Mouse (Mus musculus) cerebellum, adult 2 months (tissue): ENCODE data around the gene Stxbp5. TPM values are rescaled to one million over a fixed set of nuclear protein-coding genes. Genes with fewer than 3 reads are reported as not detected.

ENCODE experiments used
- DNase-seq, 2 experiments: peaks; one replicate each; pipeline ENCODE4 v3.0.0; 2021
- H3K27ac ChIP-seq: fragments of 200-500 bp; 2 replicates; pipeline ENCODE4 v1.5.1; 2012; ENCODE audit warnings: low read length, control low read depth, inconsistent platforms; ENCODE audit not compliant: insufficient read depth
- H3K27me3 ChIP-seq: fragments of 200-500 bp; 2 replicates; pipeline ENCODE4 v1.6.1; 2012; ENCODE audit warnings: inconsistent platforms, mild to moderate bottlenecking, low read length, moderate library complexity; ENCODE audit not compliant: control insufficient read depth, insufficient read depth
- H3K4me1 ChIP-seq: fragments of 200-500 bp; 2 replicates; pipeline ENCODE4 v1.6.1; 2011; ENCODE audit warnings: low read length; ENCODE audit not compliant: control insufficient read depth, insufficient read depth
- H3K4me3 ChIP-seq: fragments of 200-500 bp; replicated peaks from 2 replicates; pipeline ENCODE3; 2011; ENCODE audit warnings: mild to moderate bottlenecking, low read depth, low read length, control low read depth; ENCODE audit not compliant: insufficient read depth
- CTCF ChIP-seq: fragments of 200-500 bp; IDR thresholded peaks from 2 replicates; pipeline ENCODE4 v1.5.1; 2011; ENCODE audit warnings: low read depth, mild to moderate bottlenecking, control low read depth, low read length, moderate library complexity, borderline replicate concordance; ENCODE audit not compliant: insufficient read depth
- POLR2A ChIP-seq: fragments of 200-500 bp; IDR thresholded peaks from 2 replicates; pipeline ENCODE4 v1.6.1; 2011; ENCODE audit warnings: low read length, control low read depth, borderline replicate concordance; ENCODE audit not compliant: insufficient read depth
- whole genome bisulfite sequencing: fragments of 180-500 bp; shearing (Covaris S2); methylation state at CpG from one replicate; pipeline ENCODE4 v1.1.7; 2018; 5-methylcytosine and 5-hydroxymethylcytosine counted together
- polyA plus RNA-seq: library from polyadenylated mRNA; depleted of rRNA; stranded (reverse); fragments of >200 nt; gene quantifications from 2 replicates; pipeline ENCODE4 v1.2.3, GENCODE M21; 2012; rRNA removed

Gene Stxbp5
- polyA plus RNA-seq, 1 experiment = 30.9 TPM

DNA sequence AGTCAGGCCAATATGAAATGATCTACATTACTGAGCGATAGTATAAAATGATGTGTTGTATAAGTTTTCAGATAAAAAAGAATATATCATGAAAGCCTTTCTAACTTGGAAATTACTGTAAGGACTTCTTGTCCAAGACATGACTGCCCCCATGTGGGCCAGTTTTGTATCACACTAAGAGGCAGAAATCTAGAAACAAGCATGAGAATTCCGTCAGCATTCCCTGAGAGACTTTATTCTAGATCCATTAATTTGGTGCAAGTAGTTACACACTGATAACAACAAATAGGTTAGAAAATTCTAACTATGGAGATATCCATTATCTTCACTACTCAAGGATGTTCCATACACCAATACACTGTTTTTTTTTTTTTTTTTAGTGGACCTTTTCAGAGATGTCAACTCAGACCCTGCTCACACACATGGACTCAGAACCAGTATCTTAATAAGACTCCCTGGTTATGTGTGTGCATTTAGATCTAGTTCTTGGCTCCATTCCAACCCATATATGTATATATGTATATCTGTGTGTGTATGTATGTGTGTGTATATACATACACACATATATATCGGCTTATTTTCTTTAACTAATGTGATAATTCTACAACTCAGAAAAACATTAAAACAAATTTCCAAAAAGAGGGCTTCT, 145.9 kb downstream of the Stxbp5 start:
- Histone ChIP-seq H3K4me1 (no peaks in the 10 kb centered on the region), H3K27me3 (no peaks in the 10 kb centered on the region), H3K27ac (no peak overlapping the region), H3K4me3 (no peak overlapping the region)
- DNase-seq = peak; percentile 26 to 43
- TF ChIP-seq POLR2A = no peak
- peak; percentile 22; the same call in 1 of the 2 replicates for TF ChIP-seq CTCF
- WGBS = 52% methylated on average over 3 of the region's 3 CpGs

DNA sequence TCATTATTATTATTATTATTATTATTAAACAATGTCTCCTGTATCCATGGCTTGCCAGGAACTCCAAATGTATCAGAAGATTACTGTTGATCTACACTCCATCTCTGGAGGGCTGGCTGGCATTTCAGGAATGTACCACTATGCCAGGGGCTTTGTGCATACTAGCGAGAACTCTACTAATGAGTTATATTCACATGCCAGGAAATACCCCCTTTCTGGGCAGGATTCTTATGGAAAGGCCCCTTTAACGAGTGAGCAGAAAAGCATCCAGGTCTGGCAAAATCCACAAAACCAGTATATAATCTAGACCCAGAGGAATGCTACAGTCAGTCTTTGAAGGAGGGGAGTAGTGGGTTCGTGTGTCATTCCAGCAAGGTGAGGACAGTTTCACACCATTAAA, 167.0 kb downstream of the Stxbp5 start:
- TF ChIP-seq POLR2A = no peak
- no peak for TF ChIP-seq CTCF
- WGBS = 46% methylated on average over 3 of the region's 3 CpGs
- Histone ChIP-seq H3K4me1 (no peaks in the 10 kb centered on the region), H3K4me3 (no peak overlapping the region), H3K27me3 (no peaks in the 10 kb centered on the region), H3K27ac (no peak overlapping the region)
- no peak for DNase-seq

DNA sequence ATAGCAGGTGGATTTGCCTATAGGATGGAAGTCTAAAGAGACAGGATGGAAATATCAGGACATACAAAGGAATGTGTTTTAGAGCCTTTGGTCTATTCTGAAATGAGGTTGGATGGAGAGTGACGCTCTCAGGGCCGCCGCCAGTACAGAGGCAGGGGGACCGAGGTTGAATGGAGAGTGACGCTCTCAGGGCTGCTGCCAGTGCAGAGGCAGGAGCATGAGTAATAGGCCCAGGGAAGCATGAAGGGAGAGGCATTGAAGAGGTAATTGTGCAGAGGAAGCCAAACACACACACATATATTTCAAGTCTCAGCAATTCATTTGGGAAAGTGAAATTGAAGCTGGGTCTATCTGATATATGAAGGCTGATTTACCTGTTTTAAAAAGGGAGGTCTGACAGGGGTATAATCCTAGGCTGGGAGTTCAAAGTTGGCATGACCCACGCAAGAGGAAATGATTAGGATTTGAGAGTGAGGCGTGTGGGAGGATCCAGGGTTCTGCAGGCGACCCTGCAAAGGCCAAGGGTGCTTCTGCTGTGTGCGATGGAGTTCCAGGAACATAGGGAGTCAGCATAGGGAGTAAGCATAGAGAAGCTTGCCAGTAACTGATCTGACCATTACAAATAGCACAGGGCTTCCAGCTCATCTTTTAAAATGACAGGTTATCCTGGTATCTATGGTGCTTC, 168.7 kb downstream of the Stxbp5 start:
- TF ChIP-seq CTCF = no peak
- no peak for TF ChIP-seq POLR2A
- 71% methylated on average over 9 of the region's 9 CpGs for WGBS
- DNase-seq = no peak

DNA sequence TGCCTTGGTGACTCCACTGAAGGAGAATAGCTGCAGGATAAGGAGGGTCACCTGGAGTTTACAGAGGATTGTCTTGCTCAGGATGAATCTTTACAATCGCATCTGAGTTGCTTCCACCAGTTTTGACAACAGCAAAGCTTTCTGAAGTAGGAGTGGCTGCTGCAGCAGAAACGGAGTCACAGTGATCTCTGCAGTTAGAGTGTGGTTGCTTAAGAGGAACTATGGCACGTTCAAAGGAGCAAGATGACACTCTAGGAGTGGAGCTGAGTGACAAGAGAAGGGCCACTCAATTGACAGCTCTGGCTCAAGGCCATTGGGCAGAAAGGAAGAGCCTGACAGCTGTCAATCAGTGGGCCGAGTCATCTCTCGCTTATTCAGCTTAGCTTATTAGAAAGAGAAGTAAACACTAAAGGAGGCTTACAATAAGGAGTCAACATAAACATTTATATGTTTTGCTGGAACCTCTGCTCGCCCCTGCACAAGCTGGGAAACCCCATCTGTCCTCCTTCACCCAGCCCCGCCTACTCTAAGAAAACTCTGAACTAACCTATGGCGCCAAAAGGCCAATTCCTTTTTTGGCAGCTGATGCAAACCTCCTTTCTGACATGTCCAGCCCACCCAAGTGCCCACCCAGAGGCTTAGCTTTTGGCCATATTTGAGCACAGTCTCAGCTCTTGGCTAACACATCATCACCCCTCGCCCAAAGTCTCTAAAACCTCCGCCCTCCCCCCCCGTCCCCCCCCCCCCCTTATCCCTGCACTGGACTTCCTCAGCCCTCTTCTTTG, 178.2 kb downstream of the Stxbp5 start:
- Histone ChIP-seq H3K4me3 (no peak overlapping the region), H3K27me3 (no peaks in the 10 kb centered on the region), H3K27ac (no peak overlapping the region), H3K4me1 (no peaks in the 10 kb centered on the region)
- no peak for DNase-seq
- no peak for TF ChIP-seq POLR2A
- no peak for TF ChIP-seq CTCF
- WGBS = 49% methylated on average over 11 of the region's 11 CpGs

More for the DNA sequence above, 168.7 kb downstream of the Stxbp5 start:
- no peaks in the 10 kb centered on the region for H3K4me1 ChIP-seq
- no peak overlapping the region for H3K27ac ChIP-seq
- H3K4me3 ChIP-seq = no peak overlapping the region
- no peaks in the 10 kb centered on the region for H3K27me3 ChIP-seq

DNA sequence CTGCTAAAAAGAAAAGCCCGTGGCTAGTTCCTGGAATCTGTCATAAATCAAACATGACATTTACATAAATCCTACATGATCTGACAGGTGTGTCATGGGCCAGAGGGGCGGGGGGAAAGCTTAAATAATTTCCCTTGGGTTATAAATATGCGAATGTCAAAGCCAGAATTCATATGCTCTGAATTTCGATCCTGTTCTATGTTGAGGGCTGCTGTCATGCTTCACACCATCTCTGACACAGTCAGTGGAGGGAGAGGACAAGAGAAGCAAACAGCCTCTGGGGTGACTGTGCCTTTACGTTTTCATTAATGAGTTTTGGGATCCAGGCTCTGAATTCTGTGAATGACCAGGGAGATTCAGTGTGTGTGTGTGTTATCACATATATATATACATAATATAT, 180.9 kb downstream of the Stxbp5 start:
- TF ChIP-seq CTCF (no peak), POLR2A (no peak)
- WGBS = 42% methylated on average over 5 of the region's 5 CpGs
- H3K27ac ChIP-seq = no peak overlapping the region
- DNase-seq = no peak
- H3K4me1 ChIP-seq = no peaks in the 10 kb centered on the region
- no peaks in the 10 kb centered on the region for H3K27me3 ChIP-seq
- H3K4me3 ChIP-seq = no peak overlapping the region

DNA sequence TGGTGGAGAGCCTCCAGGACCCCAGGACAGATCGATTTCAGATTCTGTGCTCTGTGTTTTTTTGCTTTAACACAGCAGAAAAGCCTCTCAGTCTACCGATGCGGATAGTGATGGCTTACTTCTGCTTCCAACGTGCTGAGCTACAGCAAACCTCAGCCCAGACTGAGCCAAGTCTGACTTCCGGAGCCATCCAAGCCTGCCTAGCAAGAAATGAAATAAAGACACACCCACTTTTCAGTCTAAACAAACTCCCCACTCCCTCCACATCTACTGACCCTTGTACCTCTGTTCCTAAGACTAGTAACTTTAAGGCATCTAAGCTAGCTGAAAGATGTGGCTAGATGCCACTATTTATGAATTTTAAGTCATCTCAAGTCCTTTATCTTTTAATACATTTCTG, 182.8 kb downstream of the Stxbp5 start:
- Histone ChIP-seq H3K27me3 (no peaks in the 10 kb centered on the region), H3K27ac (no peak overlapping the region), H3K4me1 (no peaks in the 10 kb centered on the region), H3K4me3 (no peak overlapping the region)
- DNase-seq = no peak
- TF ChIP-seq CTCF (no peak), POLR2A (no peak)
- 51% methylated on average over 5 of the region's 5 CpGs for WGBS

Other genes with a start within 250 kb of the Stxbp5 start
- gene Samd5, start 225.9 kb downstream of the Stxbp5 start, polyA plus RNA-seq = 3.2 and 3.8 TPM in 2 replicates